Mouse (Mus musculus) inflammation-experienced regulatory T-cells, adult 6 months (primary cell): ENCODE results near the gene Erbb2. TPM values are rescaled to one million over a fixed set of nuclear protein-coding genes. Genes with fewer than 3 reads are reported as not detected.

Experiments used
- polyA plus RNA-seq, 3 experiments: library from polyadenylated mRNA; unstranded; fragments of 100-300 nt; shearing (Covaris generic); gene quantifications; one replicate each; pipeline ENCODE4 v1.2.1; 2017

Gene Erbb2
- polyA plus RNA-seq, 3 experiments from 2014 or later: 0.13 to 0.68 TPM; not detected in 1

Other genes with a start within 250 kb of the Erbb2 start
- 100 to 1,000 TPM in 1 of 3 experiments, 10 to 100 TPM in 2; 47.0 to 108 (median 55.5) TPM for gene Med1, start 219.2 kb upstream of the Erbb2 start, polyA plus RNA-seq
- 10 to 100 TPM; 17.0 to 29.1 (median 28.8) TPM for gene Cdk12, start 209.4 kb upstream of the Erbb2 start, polyA plus RNA-seq
- not detected for gene Neurod2, start 82.8 kb upstream of the Erbb2 start, polyA plus RNA-seq
- not detected for gene Ppp1r1b, start 64.1 kb upstream of the Erbb2 start, polyA plus RNA-seq
- gene Stard3, start 54.1 kb upstream of the Erbb2 start, polyA plus RNA-seq: 10 to 100 TPM; 38.5 to 42.1 (median 40.3) TPM
- gene Tcap, start 28.7 kb upstream of the Erbb2 start, polyA plus RNA-seq: not detected
- gene Pnmt, start 26.0 kb upstream of the Erbb2 start, polyA plus RNA-seq: not detected
- 1 to 10 TPM; 7.0 to 8.2 (median 7.2) TPM for gene Pgap3, start 12.0 kb upstream of the Erbb2 start, polyA plus RNA-seq
- 100 to 1,000 TPM; 148 to 198 (median 167) TPM for gene Mien1, start 26.5 kb downstream of the Erbb2 start, polyA plus RNA-seq
- 1 to 10 TPM; 1.2 to 3.1 (median 2.1) TPM for gene Grb7, start 33.9 kb downstream of the Erbb2 start, polyA plus RNA-seq
- 100 to 1,000 TPM in 1 of 3 experiments, 10 to 100 TPM in 2; 75.8 to 102 (median 78.8) TPM for gene Ikzf3, start 133.6 kb downstream of the Erbb2 start, polyA plus RNA-seq
- 1 to 10 TPM; 3.4 to 5.0 (median 4.3) TPM for gene Zpbp2, start 138.6 kb downstream of the Erbb2 start, polyA plus RNA-seq
- gene Ormdl3, start 174.9 kb downstream of the Erbb2 start, polyA plus RNA-seq: 10 to 100 TPM; 23.6 to 31.0 (median 30.7) TPM
- not detected for gene Lrrc3c, start 185.8 kb downstream of the Erbb2 start, polyA plus RNA-seq
- 10 to 100 TPM in 2 of 3 experiments, 1 to 10 TPM in 1; 1.3 to 14.8 (median 10.7) TPM for gene Gm12355, start 213.2 kb downstream of the Erbb2 start, polyA plus RNA-seq
- gene Gsdma3, start 213.9 kb downstream of the Erbb2 start, polyA plus RNA-seq: not detected
- not detected for gene Gsdma2, start 234.3 kb downstream of the Erbb2 start, polyA plus RNA-seq